Mouse (Mus musculus) stomach, postnatal 0 days (tissue): ENCODE data around the gene Trrap. TPM values are rescaled to one million over a fixed set of nuclear protein-coding genes. Genes with fewer than 3 reads are reported as not detected.

Experiments
- ATAC-seq: fragments of 200-750 bp; cut with Nextera tagmentation; 2 replicates; pipeline ENCODE4 v1.8.0; 2017; ENCODE audit not compliant: low FRiP score, low TSS enrichment
- DNase-seq: peaks from one replicate; pipeline ENCODE4 v3.0.0-alpha.2; 2016; ENCODE audit warnings: low spot score
- H3K27ac ChIP-seq: fragments of 300-500 bp; sonication (generic); replicated peaks from 2 replicates; pipeline ENCODE4 v1.5.1; 2014; ENCODE audit warnings: mild to moderate bottlenecking, control low read depth
- H3K27me3 ChIP-seq: fragments of 300-500 bp; sonication (generic); 2 replicates; pipeline ENCODE4 v1.6.1; 2014; ENCODE audit warnings: low read length; ENCODE audit not compliant: control insufficient read depth, insufficient read depth
- H3K36me3 ChIP-seq: fragments of 300-500 bp; sonication (generic); 2 replicates; pipeline ENCODE4 v1.6.1; 2014; ENCODE audit warnings: low read length, mixed read lengths; ENCODE audit not compliant: control insufficient read depth, insufficient read depth
- H3K4me1 ChIP-seq: fragments of 300-500 bp; sonication (generic); replicated peaks from 2 replicates; pipeline ENCODE4 v1.6.1; 2014; ENCODE audit warnings: antibody characterized with exemption; ENCODE audit not compliant: control insufficient read depth, insufficient read depth
- H3K4me2 ChIP-seq: fragments of 300-500 bp; sonication (generic); replicated peaks from 2 replicates; pipeline ENCODE4 v1.6.1; 2014; ENCODE audit warnings: low read depth, mild to moderate bottlenecking, control low read depth, moderate library complexity
- H3K4me3 ChIP-seq: fragments of 300-500 bp; sonication (generic); 2 replicates; pipeline ENCODE4 v1.5.1; 2014; ENCODE audit warnings: low read depth, low read length, control low read depth
- H3K9ac ChIP-seq: fragments of 300-500 bp; sonication (generic); 2 replicates; pipeline ENCODE4 v1.6.1; 2014; ENCODE audit warnings: mild to moderate bottlenecking, low read length, control low read depth, mixed read lengths
- H3K9me3 ChIP-seq: fragments of 300-500 bp; sonication (generic); 2 replicates; pipeline ENCODE4 v1.6.1; 2016; ENCODE audit warnings: low read length; ENCODE audit not compliant: control insufficient read depth
- CTCF ChIP-seq: IDR thresholded peaks from 2 replicates; pipeline ENCODE4 v1.5.1; 2016; ENCODE audit warnings: antibody characterized with exemption, low read depth, mild to moderate bottlenecking, moderate library complexity
- EP300 ChIP-seq: optimal IDR thresholded peaks from 2 replicates; pipeline ENCODE3; 2016; ENCODE audit warnings: antibody characterized with exemption
- WGBS: fragments of 180-500 bp; shearing (Covaris S2); extraction: QIAGEN DNeasy Blood & Tissue Kit; methylation state at CpG from one replicate; pipeline ENCODE4 v1.1.7; 2014; 5-methylcytosine and 5-hydroxymethylcytosine counted together
- polyA plus RNA-seq: library from polyadenylated mRNA; unstranded; fragments of >200 nt; fragmentation: Nextera tagmentation; extraction: Ambion mirVana; gene quantifications from 2 replicates; pipeline ENCODE4 v1.2.1, GENCODE M21; 2015

Gene Trrap
- polyA plus RNA-seq, 1 experiment from 2014 or later: 22.7 TPM

GRCm38 (mm10) chr5:144793374-144793773 lies 25.8 kb downstream of the Trrap start:
- H3K27ac ChIP-seq: no peak overlapping the region
- no peaks in the 10 kb centered on the region for H3K4me1 ChIP-seq
- peaks cover 64% of the 10 kb centered on the region for H3K36me3 ChIP-seq
- TF ChIP-seq CTCF (peak; percentile 41), EP300 (no peak)
- 89% methylated on average over 5 of the region's 5 CpGs for whole genome bisulfite sequencing
- H3K9me3 ChIP-seq: no peaks in the 10 kb centered on the region
- H3K9ac ChIP-seq: no peak overlapping the region
- no peak overlapping the region for H3K4me3 ChIP-seq
- ATAC-seq (no peak), DNase-seq (no peak)
- H3K4me2 ChIP-seq: no peak overlapping the region
- H3K27me3 ChIP-seq: no peaks in the 10 kb centered on the region

DNA sequence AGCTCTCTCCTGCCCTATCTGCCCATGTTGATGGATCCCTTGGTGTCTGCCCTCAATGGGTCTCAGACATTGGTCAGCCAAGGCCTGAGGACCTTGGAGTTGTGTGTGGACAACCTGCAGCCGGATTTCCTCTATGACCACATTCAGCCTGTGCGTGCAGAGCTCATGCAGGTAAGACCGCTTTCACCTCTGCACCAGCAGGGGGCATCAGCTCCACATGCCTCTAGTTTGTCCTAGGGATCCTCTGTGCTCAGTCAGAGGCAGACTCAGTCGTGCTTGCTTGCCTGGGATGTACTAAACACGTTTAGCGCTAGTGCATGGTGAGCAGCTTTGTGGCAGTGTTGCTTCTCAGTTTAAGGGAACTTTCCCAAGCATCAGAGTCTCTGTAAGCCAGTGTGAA lies 27.2 kb downstream of the Trrap start:
- Histone ChIP-seq H3K9ac (no peak overlapping the region), H3K9me3 (no peaks in the 10 kb centered on the region), H3K4me2 (no peak overlapping the region), H3K4me1 (no peaks in the 10 kb centered on the region), H3K27me3 (no peaks in the 10 kb centered on the region), H3K27ac (no peak overlapping the region), H3K4me3 (no peak overlapping the region), H3K36me3 (peaks cover 60% of the 10 kb centered on the region)
- ATAC-seq (peak; percentile 40; the same call in 1 of the 2 replicates), DNase-seq (peak; percentile 29)
- TF ChIP-seq EP300 (no peak), CTCF (peak; percentile 75)
- 68% methylated on average over 6 of the region's 6 CpGs for WGBS

- Histone ChIP-seq H3K4me3 (no peak overlapping the region), H3K9ac (no peak overlapping the region), H3K27ac (no peak overlapping the region), H3K36me3 (peaks cover 57% of the 10 kb centered on the region), H3K4me1 (no peaks in the 10 kb centered on the region), H3K9me3 (no peaks in the 10 kb centered on the region), H3K27me3 (no peaks in the 10 kb centered on the region), H3K4me2 (no peak overlapping the region)
- DNase-seq (no peak), ATAC-seq (no peak)
- 94% methylated on average over 7 of the region's 7 CpGs for WGBS
- TF ChIP-seq EP300: no peak
- no peak for TF ChIP-seq CTCF
Measured at GRCm38 (mm10) chr5:144797116-144797515, 29.6 kb downstream of the Trrap start.

DNA sequence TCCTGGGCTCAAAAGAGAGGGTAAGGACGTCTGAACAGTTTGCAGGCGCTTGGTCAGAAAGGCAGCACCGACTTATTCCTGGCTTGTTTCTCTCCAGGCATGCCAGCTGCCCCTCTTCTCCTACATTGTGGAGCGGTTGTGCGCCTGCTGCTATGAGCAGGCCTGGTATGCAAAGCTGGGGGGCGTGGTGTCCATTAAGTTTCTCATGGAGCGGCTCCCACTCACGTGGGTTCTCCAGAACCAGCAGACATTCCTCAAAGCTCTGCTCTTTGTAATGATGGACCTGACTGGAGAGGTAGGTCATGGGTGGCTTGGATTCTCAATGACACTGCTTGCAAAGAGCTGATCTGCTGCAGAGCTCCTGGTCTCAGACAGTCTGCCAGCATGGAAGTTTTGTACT lies 35.5 kb downstream of the Trrap start:
- ATAC-seq (no peak), DNase-seq (no peak)
- Histone ChIP-seq H3K4me2 (no peak overlapping the region), H3K36me3 (peaks cover 47% of the 10 kb centered on the region), H3K27me3 (no peaks in the 10 kb centered on the region), H3K27ac (no peak overlapping the region), H3K9ac (no peak overlapping the region), H3K9me3 (no peaks in the 10 kb centered on the region), H3K4me3 (no peak overlapping the region), H3K4me1 (no peaks in the 10 kb centered on the region)
- no peak for TF ChIP-seq CTCF
- TF ChIP-seq EP300: no peak
- 90% methylated on average over 8 of the region's 8 CpGs for WGBS

DNA sequence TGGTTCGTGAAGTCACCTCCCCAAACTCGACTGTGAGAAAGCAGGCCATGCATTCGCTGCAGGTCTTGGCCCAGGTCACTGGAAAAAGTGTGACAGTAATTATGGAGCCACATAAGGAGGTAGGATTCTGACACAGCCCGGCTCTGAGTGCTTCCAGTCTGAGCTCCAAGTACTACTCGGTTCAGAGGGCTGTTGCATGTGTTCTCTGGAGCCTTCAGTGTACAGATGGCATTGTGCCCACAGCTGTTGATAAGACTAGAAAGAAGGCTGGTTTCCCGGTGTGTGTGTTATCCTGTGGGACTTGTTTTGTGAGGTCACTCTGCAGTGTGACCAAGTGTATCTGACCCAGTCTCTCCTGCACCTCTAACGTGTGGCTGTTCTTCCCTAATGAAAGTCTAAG lies 36.6 kb downstream of the Trrap start:
- Histone ChIP-seq H3K4me3 (no peak overlapping the region), H3K9ac (no peak overlapping the region), H3K9me3 (no peaks in the 10 kb centered on the region), H3K27ac (no peak overlapping the region), H3K4me2 (no peak overlapping the region), H3K27me3 (no peaks in the 10 kb centered on the region), H3K36me3 (peaks cover 46% of the 10 kb centered on the region), H3K4me1 (no peaks in the 10 kb centered on the region)
- ATAC-seq (peak; percentile 33; the same call in 1 of the 2 replicates), DNase-seq (no peak)
- WGBS: 80% methylated on average over 7 of the region's 7 CpGs
- no peak for TF ChIP-seq CTCF
- no peak for TF ChIP-seq EP300

GRCm38 (mm10) chr5:144806931-144807330 lies 39.4 kb downstream of the Trrap start:
- Histone ChIP-seq H3K27ac (no peak overlapping the region), H3K4me3 (no peak overlapping the region), H3K4me2 (no peak overlapping the region), H3K9ac (no peak overlapping the region), H3K9me3 (no peaks in the 10 kb centered on the region), H3K36me3 (peaks cover 39% of the 10 kb centered on the region), H3K27me3 (no peaks in the 10 kb centered on the region), H3K4me1 (no peaks in the 10 kb centered on the region)
- TF ChIP-seq CTCF: no peak
- no peak for TF ChIP-seq EP300
- WGBS: 97% methylated on average over 10 of the region's 10 CpGs
- ATAC-seq (no peak), DNase-seq (no peak)
